Mouse (Mus musculus) CD4-positive helper T cell, adult 2 months (primary cell): ENCODE measurements around the gene Rb1.
A peak's percentile ranks its signal among the peaks of the same experiment; 100 is the strongest.

Source experiments
- DNase-seq: peaks from one replicate; pipeline ENCODE4 v3.0.0-alpha.2; 2012; ENCODE audit warnings: low read depth, missing footprints, low spot score

The Rb1 gene

GRCm38 (mm10) chr14:73162192-73162800 lies 163.3 kb downstream of the Rb1 start:
- DNase-seq: no peak

GRCm38 (mm10) chr14:73161303-73161702 lies 164.3 kb downstream of the Rb1 start:
- DNase-seq: no peak

GRCm38 (mm10) chr14:73148125-73148524 lies 177.5 kb downstream of the Rb1 start:
- no peak for DNase-seq

GRCm38 (mm10) chr14:73146721-73147120 lies 178.9 kb downstream of the Rb1 start:
- DNase-seq: peak; percentile 36

- no peak for DNase-seq
Measured at GRCm38 (mm10) chr14:73145531-73145930, 180.1 kb downstream of the Rb1 start.

- no peak for DNase-seq
Measured at GRCm38 (mm10) chr14:73143710-73144420, 181.8 kb downstream of the Rb1 start.

- DNase-seq: peak; percentile 89
Measured at GRCm38 (mm10) chr14:73142896-73143709, 182.5 kb downstream of the Rb1 start.

GRCm38 (mm10) chr14:73142421-73142895 lies 183.2 kb downstream of the Rb1 start:
- no peak for DNase-seq

GRCm38 (mm10) chr14:73141800-73142199 lies 183.8 kb downstream of the Rb1 start:
- no peak for DNase-seq

GRCm38 (mm10) chr14:73139866-73140265 lies 185.8 kb downstream of the Rb1 start:
- no peak for DNase-seq

GRCm38 (mm10) chr14:73138483-73138882 lies 187.1 kb downstream of the Rb1 start:
- no peak for DNase-seq

GRCm38 (mm10) chr14:73137234-73137633 lies 188.4 kb downstream of the Rb1 start:
- DNase-seq: no peak
